Mouse (Mus musculus): ENCODE measurements at regions not wholly inside any gene's neighbourhood (a gene's known extent, or its start where the extent isn't known, plus 50 kb on each side); places are given as distances from the start of the nearest gene placed in this dataset.

GRCm38 (mm10) chr2:106431637-106432199 lies 261.4 kb upstream of the Mpped2 start:
- H3K4me1 ChIP-seq (replicated peaks; ENCODE audit: control insufficient read depth, insufficient read depth, low read length): no peaks in the 10 kb centered on the region
- DNase-seq (ENCODE audit: low spot score): no peak
- peaks cover 22% of the 10 kb centered on the region for H3K27me3 ChIP-seq (ENCODE audit: control insufficient read depth, insufficient read depth, low read length)
- no peak overlapping the region for H3K4me2 ChIP-seq (replicated peaks; ENCODE audit: low read depth, low read length)
- H3K9ac ChIP-seq (ENCODE audit: low read depth, low read length): no peak overlapping the region
- ATAC-seq (ENCODE audit: low FRiP score): peak; percentile 22; the same call in 1 of the 2 replicates
- H3K9me3 ChIP-seq (ENCODE audit: control insufficient read depth, low read length): no peaks in the 10 kb centered on the region
- H3K27ac ChIP-seq (ENCODE audit: low read depth, low read length): no peak overlapping the region
- WGBS: 16% methylated on average over 9 of the region's 9 CpGs
- H3K36me3 ChIP-seq (ENCODE audit: control insufficient read depth, insufficient read depth, low read length): no peaks in the 10 kb centered on the region
- H3K4me3 ChIP-seq (ENCODE audit: low read depth, low read length): no peak overlapping the region

GRCm38 (mm10) chr2:106436136-106436535 lies 256.9 kb upstream of the Mpped2 start:
- no peaks in the 10 kb centered on the region for H3K4me1 ChIP-seq (replicated peaks; ENCODE audit: control insufficient read depth, insufficient read depth, low read length)
- no peak overlapping the region for H3K27ac ChIP-seq (ENCODE audit: low read depth, low read length)
- WGBS: 15% methylated on average over 2 of the region's 2 CpGs
- no peaks in the 10 kb centered on the region for H3K9me3 ChIP-seq (ENCODE audit: control insufficient read depth, low read length)
- ATAC-seq (ENCODE audit: low FRiP score) (no peak), DNase-seq (ENCODE audit: low spot score) (peak; percentile 56)
- H3K9ac ChIP-seq (ENCODE audit: low read depth, low read length): no peak overlapping the region
- H3K4me2 ChIP-seq (replicated peaks; ENCODE audit: low read depth, low read length): no peak overlapping the region
- H3K36me3 ChIP-seq (ENCODE audit: control insufficient read depth, insufficient read depth, low read length): no peaks in the 10 kb centered on the region
- H3K27me3 ChIP-seq (ENCODE audit: control insufficient read depth, insufficient read depth, low read length): peaks cover 22% of the 10 kb centered on the region
- H3K4me3 ChIP-seq (ENCODE audit: low read depth, low read length): no peak overlapping the region

GRCm38 (mm10) chr2:106454310-106454974 lies 238.6 kb upstream of the Mpped2 start:
- WGBS: 77% methylated on average over 7 of the region's 7 CpGs
- Histone ChIP-seq H3K27me3 (ENCODE audit: control insufficient read depth, insufficient read depth, low read length) (no peaks in the 10 kb centered on the region), H3K4me1 (replicated peaks; ENCODE audit: control insufficient read depth, insufficient read depth, low read length) (no peaks in the 10 kb centered on the region), H3K27ac (ENCODE audit: low read depth, low read length) (no peak overlapping the region), H3K9ac (ENCODE audit: low read depth, low read length) (no peak overlapping the region), H3K36me3 (ENCODE audit: control insufficient read depth, insufficient read depth, low read length) (no peaks in the 10 kb centered on the region), H3K4me2 (replicated peaks; ENCODE audit: low read depth, low read length) (no peak overlapping the region), H3K4me3 (ENCODE audit: low read depth, low read length) (no peak overlapping the region), H3K9me3 (ENCODE audit: control insufficient read depth, low read length) (no peaks in the 10 kb centered on the region)
- ATAC-seq (ENCODE audit: low FRiP score) (no peak), DNase-seq (ENCODE audit: low spot score) (no peak)

DNA sequence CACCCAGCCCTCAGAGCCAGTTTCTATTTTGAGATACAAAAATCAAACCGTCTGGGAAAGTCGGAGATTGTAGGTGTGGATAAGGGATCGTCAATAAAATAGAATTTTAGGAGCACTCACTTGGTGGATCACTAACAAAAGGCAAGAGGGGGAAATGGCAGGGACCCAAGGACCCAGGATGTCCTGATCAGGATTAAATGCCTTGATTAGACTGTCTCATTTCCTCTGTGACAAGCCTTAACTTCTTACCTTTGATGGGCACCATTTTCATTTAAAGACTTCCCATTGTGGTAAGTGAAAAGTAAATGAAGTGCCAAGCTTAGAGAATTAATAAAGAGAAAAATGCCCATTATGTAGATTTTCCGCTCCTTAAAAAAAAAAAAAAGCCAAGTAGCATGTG lies 238.0 kb upstream of the Mpped2 start:
- Histone ChIP-seq H3K4me3 (ENCODE audit: low read depth, low read length) (no peak overlapping the region), H3K4me2 (replicated peaks; ENCODE audit: low read depth, low read length) (no peak overlapping the region), H3K27ac (ENCODE audit: low read depth, low read length) (no peak overlapping the region), H3K27me3 (ENCODE audit: control insufficient read depth, insufficient read depth, low read length) (no peaks in the 10 kb centered on the region), H3K9me3 (ENCODE audit: control insufficient read depth, low read length) (no peaks in the 10 kb centered on the region), H3K4me1 (replicated peaks; ENCODE audit: control insufficient read depth, insufficient read depth, low read length) (no peaks in the 10 kb centered on the region), H3K9ac (ENCODE audit: low read depth, low read length) (no peak overlapping the region), H3K36me3 (ENCODE audit: control insufficient read depth, insufficient read depth, low read length) (no peaks in the 10 kb centered on the region)
- ATAC-seq (ENCODE audit: low FRiP score): no peak
- whole genome bisulfite sequencing: 88% methylated on average over 4 of the region's 4 CpGs
- DNase-seq (ENCODE audit: low spot score): no peak

GRCm38 (mm10) chr2:106455972-106456371 lies 237.1 kb upstream of the Mpped2 start:
- Histone ChIP-seq H3K4me2 (replicated peaks; ENCODE audit: low read depth, low read length) (no peak overlapping the region), H3K27ac (ENCODE audit: low read depth, low read length) (no peak overlapping the region), H3K9ac (ENCODE audit: low read depth, low read length) (no peak overlapping the region), H3K4me1 (replicated peaks; ENCODE audit: control insufficient read depth, insufficient read depth, low read length) (no peaks in the 10 kb centered on the region), H3K9me3 (ENCODE audit: control insufficient read depth, low read length) (no peaks in the 10 kb centered on the region), H3K36me3 (ENCODE audit: control insufficient read depth, insufficient read depth, low read length) (no peaks in the 10 kb centered on the region), H3K27me3 (ENCODE audit: control insufficient read depth, insufficient read depth, low read length) (no peaks in the 10 kb centered on the region), H3K4me3 (ENCODE audit: low read depth, low read length) (no peak overlapping the region)
- WGBS: 85% methylated on average over 3 of the region's 3 CpGs
- DNase-seq (ENCODE audit: low spot score) (no peak), ATAC-seq (ENCODE audit: low FRiP score) (no peak)

GRCm38 (mm10) chr2:106458003-106458402 lies 235.1 kb upstream of the Mpped2 start:
- no peaks in the 10 kb centered on the region for H3K36me3 ChIP-seq (ENCODE audit: control insufficient read depth, insufficient read depth, low read length)
- no peak for ATAC-seq (ENCODE audit: low FRiP score)
- no peaks in the 10 kb centered on the region for H3K27me3 ChIP-seq (ENCODE audit: control insufficient read depth, insufficient read depth, low read length)
- no peak overlapping the region for H3K4me2 ChIP-seq (replicated peaks; ENCODE audit: low read depth, low read length)
- no peak for DNase-seq (ENCODE audit: low spot score)
- H3K4me1 ChIP-seq (replicated peaks; ENCODE audit: control insufficient read depth, insufficient read depth, low read length): no peaks in the 10 kb centered on the region
- H3K27ac ChIP-seq (ENCODE audit: low read depth, low read length): no peak overlapping the region
- no peak overlapping the region for H3K4me3 ChIP-seq (ENCODE audit: low read depth, low read length)
- H3K9ac ChIP-seq (ENCODE audit: low read depth, low read length): no peak overlapping the region
- 51% methylated on average over 5 of the region's 5 CpGs for WGBS
- H3K9me3 ChIP-seq (ENCODE audit: control insufficient read depth, low read length): no peaks in the 10 kb centered on the region

DNA sequence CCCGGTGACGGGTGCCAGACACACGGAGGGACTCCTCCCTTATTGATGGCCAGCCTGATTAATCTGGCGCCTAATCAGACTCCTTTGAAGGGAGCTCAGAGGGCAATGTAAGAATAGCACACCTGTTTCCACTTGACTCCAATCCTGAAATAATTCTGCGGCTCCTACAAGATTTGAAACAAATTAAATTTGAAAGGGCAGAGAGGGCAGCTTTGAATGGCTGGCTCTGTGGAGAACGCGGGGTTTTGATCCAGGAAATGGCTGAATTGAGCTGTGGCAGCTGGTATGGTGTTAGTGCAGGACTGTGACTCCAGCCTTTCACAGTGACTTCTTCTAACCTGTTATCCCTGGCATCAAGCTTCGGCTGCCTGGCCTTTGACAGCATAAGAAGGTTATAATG lies 232.0 kb upstream of the Mpped2 start:
- 70% methylated on average over 8 of the region's 8 CpGs for WGBS
- Histone ChIP-seq H3K36me3 (ENCODE audit: control insufficient read depth, insufficient read depth, low read length) (no peaks in the 10 kb centered on the region), H3K4me2 (replicated peaks; ENCODE audit: low read depth, low read length) (no peak overlapping the region), H3K4me1 (replicated peaks; ENCODE audit: control insufficient read depth, insufficient read depth, low read length) (no peaks in the 10 kb centered on the region), H3K9ac (ENCODE audit: low read depth, low read length) (no peak overlapping the region), H3K27ac (ENCODE audit: low read depth, low read length) (no peak overlapping the region), H3K27me3 (ENCODE audit: control insufficient read depth, insufficient read depth, low read length) (no peaks in the 10 kb centered on the region), H3K9me3 (ENCODE audit: control insufficient read depth, low read length) (no peaks in the 10 kb centered on the region), H3K4me3 (ENCODE audit: low read depth, low read length) (no peak overlapping the region)
- ATAC-seq (ENCODE audit: low FRiP score): no peak
- DNase-seq (ENCODE audit: low spot score): peak; percentile 3

DNA sequence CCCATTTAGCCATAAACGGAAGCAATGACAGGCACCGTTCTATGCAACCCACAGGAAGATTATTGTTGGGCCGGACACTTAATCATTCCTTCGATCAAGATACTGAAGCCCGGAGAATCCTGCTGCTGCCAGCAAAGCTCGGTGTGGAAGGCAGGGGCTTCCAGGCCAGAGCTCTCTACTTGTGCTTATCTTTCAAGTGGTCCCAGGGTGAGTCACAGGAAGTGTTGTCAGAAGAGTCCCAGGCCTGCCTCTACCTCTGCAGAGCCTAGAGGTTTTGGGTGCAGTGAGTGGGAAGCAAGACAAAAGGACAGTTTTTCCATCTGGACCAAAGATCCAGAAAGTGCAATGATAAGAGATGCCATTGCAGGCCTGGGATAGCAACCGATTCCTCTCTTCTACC lies 231.6 kb upstream of the Mpped2 start:
- H3K9ac ChIP-seq (ENCODE audit: low read depth, low read length): no peak overlapping the region
- no peaks in the 10 kb centered on the region for H3K36me3 ChIP-seq (ENCODE audit: control insufficient read depth, insufficient read depth, low read length)
- no peak overlapping the region for H3K4me2 ChIP-seq (replicated peaks; ENCODE audit: low read depth, low read length)
- H3K4me3 ChIP-seq (ENCODE audit: low read depth, low read length): no peak overlapping the region
- H3K4me1 ChIP-seq (replicated peaks; ENCODE audit: control insufficient read depth, insufficient read depth, low read length): no peaks in the 10 kb centered on the region
- H3K9me3 ChIP-seq (ENCODE audit: control insufficient read depth, low read length): no peaks in the 10 kb centered on the region
- H3K27me3 ChIP-seq (ENCODE audit: control insufficient read depth, insufficient read depth, low read length): no peaks in the 10 kb centered on the region
- no peak for ATAC-seq (ENCODE audit: low FRiP score)
- no peak overlapping the region for H3K27ac ChIP-seq (ENCODE audit: low read depth, low read length)
- WGBS: 79% methylated on average over 7 of the region's 7 CpGs
- DNase-seq (ENCODE audit: low spot score): no peak

- H3K4me1 ChIP-seq (replicated peaks; ENCODE audit: control insufficient read depth, insufficient read depth, low read length): no peaks in the 10 kb centered on the region
- no peak overlapping the region for H3K9ac ChIP-seq (ENCODE audit: low read depth, low read length)
- H3K4me3 ChIP-seq (ENCODE audit: low read depth, low read length): no peak overlapping the region
- DNase-seq (ENCODE audit: low spot score) (no peak), ATAC-seq (ENCODE audit: low FRiP score) (no peak)
- no peaks in the 10 kb centered on the region for H3K9me3 ChIP-seq (ENCODE audit: control insufficient read depth, low read length)
- no peak overlapping the region for H3K27ac ChIP-seq (ENCODE audit: low read depth, low read length)
- no peaks in the 10 kb centered on the region for H3K27me3 ChIP-seq (ENCODE audit: control insufficient read depth, insufficient read depth, low read length)
- H3K36me3 ChIP-seq (ENCODE audit: control insufficient read depth, insufficient read depth, low read length): no peaks in the 10 kb centered on the region
- WGBS: 70% methylated on average over 12 of the region's 12 CpGs
- H3K4me2 ChIP-seq (replicated peaks; ENCODE audit: low read depth, low read length): no peak overlapping the region
Observed at GRCm38 (mm10) chr2:106461973-106462637, 231.0 kb upstream of the Mpped2 start.

All from hindbrain, embryonic 11.5 days (tissue).